Mouse (Mus musculus): ENCODE results near the gene Prdm4. TPM values are rescaled to one million over a fixed set of nuclear protein-coding genes. Genes with fewer than 3 reads are reported as not detected.

Prdm4 gene
- total and polyA plus RNA-seq, 3 experiments, result 19.0 to 27.9 (median 23.2) TPM

DNA sequence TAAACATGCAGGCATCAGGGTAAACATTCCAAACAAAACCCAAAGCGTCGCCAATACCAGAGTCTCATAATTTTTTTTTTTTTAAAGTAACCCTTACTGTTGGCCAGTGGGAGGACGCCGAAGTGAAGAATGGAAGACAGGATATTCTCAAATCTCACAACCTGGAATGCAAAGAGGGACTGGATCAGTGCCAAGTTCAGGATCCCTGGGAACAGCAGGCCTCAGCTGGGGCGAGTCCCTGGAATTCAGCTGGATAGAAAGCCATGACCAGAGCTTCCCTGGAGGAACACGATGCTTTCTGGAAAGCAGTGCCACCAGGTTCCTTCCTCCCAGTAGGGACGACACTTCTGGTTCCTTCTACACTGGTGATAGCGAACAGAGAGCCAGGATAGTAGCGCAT lies 46.0 kb upstream of the Prdm4 start:
- Histone ChIP-seq H3K9me3 (replicated peaks; ENCODE audit: low read length) (no peaks in the 10 kb centered on the region), H3K4me3 (replicated peaks in 1 of 3; ENCODE audit: low read depth in 2 of 3, low read length in 2 of 3, poor library complexity in 1 of 3) (no peak overlapping the region), H3K4me1 (ENCODE audit: control insufficient read depth in 1 of 2, insufficient read depth in 2 of 2) (no peaks in the 10 kb centered on the region), H3K36me3 (replicated peaks in 1 of 2; ENCODE audit: control insufficient read depth in 1 of 2, insufficient read depth in 1 of 2, low read length in 1 of 2) (no peaks in the 10 kb centered on the region), H3K9ac (ENCODE audit: insufficient read depth, low read depth) (no peak overlapping the region), H3K27ac (ENCODE audit: insufficient read depth, low read depth) (no peak overlapping the region), H3K4me2 (ENCODE audit: insufficient read depth, low read depth, poor library complexity, severe bottlenecking) (no peak overlapping the region), H3K79me2 (replicated peaks; ENCODE audit: control insufficient read depth, extremely low read depth, insufficient read depth, poor library complexity, severe bottlenecking) (no peaks in the 10 kb centered on the region), H3K27me3 (replicated peaks) (no peaks in the 10 kb centered on the region)
- in situ Hi-C loops (cut with MboI; ENCODE audit: low pct_ligation_motif_present, low pct_unique_long_range_greater_than_20kb, low sequenced_read_pairs), result loop anchor here (25.0 kb wide), 1 partner anchor 499 kb away; no protein-coding TSS in a partner anchor
- DNase-seq (ENCODE audit: extremely low read depth), result no peak
- TF ChIP-seq IRF4 (IDR thresholded peaks at IDR 0.05; ENCODE audit: low read depth, low read length), result no peak
- no peak for TF ChIP-seq SMC3 (IDR thresholded peaks at IDR 0.05; ENCODE audit: low read depth, low read length)
- TF ChIP-seq MAZ (IDR thresholded peaks at IDR 0.05; ENCODE audit: low read depth, low read length), result no peak
- TF ChIP-seq POLR2A (IDR thresholded peaks at IDR 0.05; ENCODE audit: low read depth, low read length), result no peak
- no peak for TF ChIP-seq POLR2AphosphoS2 (IDR thresholded peaks at IDR 0.05; ENCODE audit: low read depth, low read length)
- dilution Hi-C loops (cut with MboI; ENCODE audit: extremely low pct_ligation_motif_present, extremely low pct_unique_long_range_greater_than_20kb, low sequenced_read_pairs), result no loop called here

DNA sequence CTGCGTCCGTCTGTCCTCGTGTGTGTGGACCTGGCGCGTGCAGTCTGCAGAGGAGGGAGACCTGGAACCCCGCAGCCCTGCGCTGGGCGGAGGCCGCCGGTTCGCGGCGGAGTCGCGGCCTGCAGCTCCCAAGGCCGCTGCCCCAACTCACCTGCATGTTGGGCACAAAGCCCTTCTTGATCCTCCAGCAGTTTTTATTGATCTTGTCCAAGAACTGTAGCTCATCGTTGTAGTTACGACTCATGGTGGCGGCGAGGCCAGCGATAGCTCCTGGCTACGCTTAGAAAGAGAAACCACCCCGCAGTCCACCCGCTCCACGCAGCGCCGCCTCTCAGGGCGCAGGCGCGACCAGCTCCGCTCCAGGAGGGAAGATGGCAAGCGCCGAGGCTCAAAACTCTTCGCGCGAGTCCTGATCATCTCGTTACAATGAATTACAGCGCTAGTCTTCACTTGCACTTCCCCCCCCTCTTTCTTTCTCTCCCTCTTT lies 40.6 kb upstream of the Prdm4 start, which contains the start of gene Rtcb:
Gene Rtcb (minus strand): TSS at position 360 of the 487 bp plus-strand sequence.
- Histone ChIP-seq H3K27me3 (replicated peaks) (no peaks in the 10 kb centered on the region), H3K4me3 (replicated peaks in 1 of 3; ENCODE audit: low read depth in 2 of 3, low read length in 2 of 3, poor library complexity in 1 of 3) (peak within 1 kb of the TSS; percentile 73 to 100 (median 99)), H3K79me2 (replicated peaks; ENCODE audit: control insufficient read depth, extremely low read depth, insufficient read depth, poor library complexity, severe bottlenecking) (peaks cover 32% of the 10 kb centered on the region), H3K4me1 (ENCODE audit: control insufficient read depth in 1 of 2, insufficient read depth in 2 of 2) (peaks cover 13 to 37% of the 10 kb centered on the region in 2 experiments), H3K4me2 (ENCODE audit: insufficient read depth, low read depth, poor library complexity, severe bottlenecking) (peak within 1 kb of the TSS; percentile 98), H3K36me3 (replicated peaks in 1 of 2; ENCODE audit: control insufficient read depth in 1 of 2, insufficient read depth in 1 of 2, low read length in 1 of 2) (peaks cover 22 to 29% of the 10 kb centered on the region in 2 experiments), H3K9me3 (replicated peaks; ENCODE audit: low read length) (no peaks in the 10 kb centered on the region), H3K27ac (ENCODE audit: insufficient read depth, low read depth) (peak within 1 kb of the TSS; percentile 37; the same call in 1 of the 2 replicates), H3K9ac (ENCODE audit: insufficient read depth, low read depth) (peak within 1 kb of the TSS; percentile 89)
- in situ Hi-C loops (cut with MboI; ENCODE audit: low pct_ligation_motif_present, low pct_unique_long_range_greater_than_20kb, low sequenced_read_pairs), result loop anchor here (25.0 kb wide), 1 partner anchor 505 kb away; no protein-coding TSS in a partner anchor
- TF ChIP-seq RAD21 (IDR thresholded peaks at IDR 0.05; ENCODE audit: low read depth, low read length) (no peak), JUND (conservative IDR thresholded peaks at IDR 0.05; ENCODE audit: low read depth, low read length) (no peak), E2F4 (IDR thresholded peaks at IDR 0.05; ENCODE audit: insufficient replicate concordance, low read depth, low read length) (peak; percentile 66; the same call in 1 of the 2 replicates), MAX (IDR thresholded peaks at IDR 0.05; ENCODE audit: low read length) (peak; percentile 66; the same call in 1 of the 2 replicates), KAT2A (IDR thresholded peaks at IDR 0.05; ENCODE audit: insufficient replicate concordance, low read length) (peak; percentile 79; the same call in 1 of the 2 replicates), JUN (IDR thresholded peaks at IDR 0.05; ENCODE audit: insufficient read depth, low read depth, low read length) (no peak), POLR2AphosphoS2 (IDR thresholded peaks at IDR 0.05; ENCODE audit: low read depth, low read length) (0 out of 2 replicates have a peak, but pooled peaks have one; percentile 60), TCF12 (IDR thresholded peaks at IDR 0.05; ENCODE audit: low read depth, low read length) (peak; percentile 82), MXI1 (IDR thresholded peaks at IDR 0.05; ENCODE audit: low read depth, low read length) (peak; percentile 77), ZMIZ1 (IDR thresholded peaks at IDR 0.05; ENCODE audit: low read depth, low read length) (peak; percentile 62; the same call in 1 of the 2 replicates), UBTF (IDR thresholded peaks at IDR 0.05; ENCODE audit: low read depth, low read length) (no peak), NELFE (IDR thresholded peaks at IDR 0.05; ENCODE audit: low read depth, low read length) (peak; percentile 87), HCFC1 (IDR thresholded peaks at IDR 0.05; ENCODE audit: low read depth, low read length) (peak; percentile 85), CHD1 (IDR thresholded peaks at IDR 0.05; ENCODE audit: low read depth, low read length) (no peak), BHLHE40 (IDR thresholded peaks at IDR 0.05; ENCODE audit: low read depth, low read length) (no peak), TBP (conservative IDR thresholded peaks at IDR 0.05; ENCODE audit: low read depth, low read length) (peak; percentile 73), POLR2A (IDR thresholded peaks at IDR 0.05; ENCODE audit: low read depth, low read length) (peak; percentile 94), MYC (IDR thresholded peaks at IDR 0.05; ENCODE audit: low read depth, low read length) (peak; percentile 83), IRF4 (IDR thresholded peaks at IDR 0.05; ENCODE audit: low read depth, low read length) (peak; percentile 34; the same call in 1 of the 2 replicates), MAZ (IDR thresholded peaks at IDR 0.05; ENCODE audit: low read depth, low read length) (no peak; the same call in 1 of the 2 replicates), ELF1 (IDR thresholded peaks at IDR 0.05; ENCODE audit: low read depth, low read length) (peak; percentile 72), NRF1 (IDR thresholded peaks at IDR 0.05; ENCODE audit: low read depth, low read length) (peak; percentile 91)
- DNase-seq (ENCODE audit: extremely low read depth), result peak; percentile 93
- dilution Hi-C loops (cut with MboI; ENCODE audit: extremely low pct_ligation_motif_present, extremely low pct_unique_long_range_greater_than_20kb, low sequenced_read_pairs), result no loop called here
